Mouse (Mus musculus): ENCODE results near the gene Slc45a2. TPM values are rescaled to one million over a fixed set of nuclear protein-coding genes. Genes with fewer than 3 reads are reported as not detected.

Slc45a2 gene
- polyA plus RNA-seq, 1 experiment from 2014 or later = 0.04 TPM

- no peak for ATAC-seq
- H3K9me3 ChIP-seq (replicated peaks) = no peaks in the 10 kb centered on the region
These were observed 40.7 kb downstream of the Slc45a2 start for GRCm38 (mm10) chr15:11041229-11041628.

GRCm38 (mm10) chr15:11042828-11043227 is 42.3 kb downstream of the Slc45a2 start:
- ATAC-seq = no peak
- Histone ChIP-seq H3K27me3 (replicated peaks) (peaks cover 4% of the 10 kb centered on the region), H3K9ac (no peak overlapping the region), H3K4me1 (no peaks in the 10 kb centered on the region), H3K36me3 (no peaks in the 10 kb centered on the region), H3K27ac (no peak overlapping the region), H3K4me3 (no peak overlapping the region), H3K4me2 (no peak overlapping the region), H3K9me3 (replicated peaks) (no peaks in the 10 kb centered on the region)
- WGBS (ENCODE audit: insufficient replicate concordance) = 50% methylated on average over 5 of the region's 5 CpGs

More at GRCm38 (mm10) chr15:11041229-11041628, 40.7 kb downstream of the Slc45a2 start:
- Histone ChIP-seq H3K4me2 (no peak overlapping the region), H3K27ac (no peak overlapping the region), H3K4me1 (0 out of 2 replicates have a peak, but pooled peaks cover 6% of the 10 kb centered on the region), H3K4me3 (no peak overlapping the region), H3K27me3 (replicated peaks) (peaks cover 20% of the 10 kb centered on the region), H3K9ac (no peak overlapping the region), H3K36me3 (no peaks in the 10 kb centered on the region)
- WGBS (ENCODE audit: insufficient replicate concordance) = 67% methylated on average over 2 of the region's 2 CpGs

- no peak overlapping the region for H3K4me3 ChIP-seq
- H3K9me3 ChIP-seq (replicated peaks) = no peaks in the 10 kb centered on the region
- no peak overlapping the region for H3K9ac ChIP-seq
- no peak for ATAC-seq
- H3K36me3 ChIP-seq = no peaks in the 10 kb centered on the region
- H3K4me1 ChIP-seq = no peaks in the 10 kb centered on the region
- WGBS (ENCODE audit: insufficient replicate concordance) = 56% methylated on average over 10 of the region's 10 CpGs
- H3K4me2 ChIP-seq = no peak overlapping the region
- H3K27me3 ChIP-seq (replicated peaks) = no peaks in the 10 kb centered on the region
- no peak overlapping the region for H3K27ac ChIP-seq
These were observed 53.3 kb downstream of the Slc45a2 start for GRCm38 (mm10) chr15:11053678-11054439.

GRCm38 (mm10) chr15:11054440-11055080 is 54.0 kb downstream of the Slc45a2 start:
- Histone ChIP-seq H3K4me1 (no peaks in the 10 kb centered on the region), H3K4me2 (no peak overlapping the region), H3K9me3 (replicated peaks) (no peaks in the 10 kb centered on the region), H3K4me3 (no peak overlapping the region), H3K36me3 (no peaks in the 10 kb centered on the region), H3K27ac (no peak overlapping the region), H3K9ac (no peak overlapping the region), H3K27me3 (replicated peaks) (no peaks in the 10 kb centered on the region)
- no peak for ATAC-seq
- WGBS (ENCODE audit: insufficient replicate concordance) = 58% methylated on average over 7 of the region's 7 CpGs

GRCm38 (mm10) chr15:11062903-11063302 is 62.4 kb downstream of the Slc45a2 start:
- no peak for ATAC-seq
- Histone ChIP-seq H3K27ac (no peak overlapping the region), H3K4me3 (no peak overlapping the region), H3K36me3 (no peaks in the 10 kb centered on the region), H3K4me1 (no peaks in the 10 kb centered on the region), H3K4me2 (no peak overlapping the region), H3K27me3 (replicated peaks) (no peaks in the 10 kb centered on the region), H3K9ac (no peak overlapping the region), H3K9me3 (replicated peaks) (no peaks in the 10 kb centered on the region)
- 68% methylated on average over 1 of the region's 1 CpGs for WGBS (ENCODE audit: insufficient replicate concordance)

- Histone ChIP-seq H3K4me2 (peak overlapping the region; percentile 54), H3K9ac (no peak overlapping the region), H3K9me3 (replicated peaks) (no peaks in the 10 kb centered on the region), H3K27me3 (replicated peaks) (no peaks in the 10 kb centered on the region), H3K4me1 (no peaks in the 10 kb centered on the region), H3K27ac (no peak overlapping the region), H3K36me3 (no peaks in the 10 kb centered on the region), H3K4me3 (no peak overlapping the region)
- 21% methylated on average over 2 of the region's 2 CpGs for WGBS (ENCODE audit: insufficient replicate concordance)
- ATAC-seq = peak; percentile 44
These were observed 63.6 kb downstream of the Slc45a2 start for GRCm38 (mm10) chr15:11064160-11064557.

GRCm38 (mm10) chr15:11064558-11065411 is 64.3 kb downstream of the Slc45a2 start, which contains the start of gene Adamts12:
TSS of gene Adamts12 (plus strand) at chr15:11064790.
- peak; percentile 61 for ATAC-seq
- Histone ChIP-seq H3K4me3 (peak within 1 kb of the TSS; percentile 30), H3K9me3 (replicated peaks) (no peaks in the 10 kb centered on the region), H3K9ac (0 out of 2 replicates have a peak within 1 kb of the TSS, but pooled peaks have one; percentile 29), H3K4me1 (no peaks in the 10 kb centered on the region), H3K4me2 (peak within 1 kb of the TSS; percentile 54), H3K36me3 (no peaks in the 10 kb centered on the region), H3K27me3 (replicated peaks) (no peaks in the 10 kb centered on the region), H3K27ac (peak within 1 kb of the TSS; percentile 64)
- 8% methylated on average over 25 of the region's 25 CpGs for WGBS (ENCODE audit: insufficient replicate concordance)

GRCm38 (mm10) chr15:11065528-11066171 is 65.1 kb downstream of the Slc45a2 start:
- Histone ChIP-seq H3K9ac (no peak overlapping the region), H3K27me3 (replicated peaks) (no peaks in the 10 kb centered on the region), H3K4me3 (peak overlapping the region; percentile 30; the same call in 1 of the 2 replicates), H3K27ac (peak overlapping the region; percentile 64; the same call in 1 of the 2 replicates), H3K4me1 (no peaks in the 10 kb centered on the region), H3K36me3 (no peaks in the 10 kb centered on the region), H3K4me2 (peak overlapping the region; percentile 54), H3K9me3 (replicated peaks) (no peaks in the 10 kb centered on the region)
- no peak for ATAC-seq
- WGBS (ENCODE audit: insufficient replicate concordance) = 30% methylated on average over 9 of the region's 9 CpGs

- H3K27ac ChIP-seq = no peak overlapping the region
These were observed 65.8 kb downstream of the Slc45a2 start for GRCm38 (mm10) chr15:11066299-11066698.

GRCm38 (mm10) chr15:11067891-11068290 is 67.4 kb downstream of the Slc45a2 start:
- 69% methylated on average over 7 of the region's 7 CpGs for WGBS (ENCODE audit: insufficient replicate concordance)
- H3K4me2 ChIP-seq = no peak overlapping the region
- no peaks in the 10 kb centered on the region for H3K27me3 ChIP-seq (replicated peaks)
- H3K36me3 ChIP-seq = no peaks in the 10 kb centered on the region
- ATAC-seq = no peak
- H3K27ac ChIP-seq = no peak overlapping the region
- no peak overlapping the region for H3K4me3 ChIP-seq
- H3K4me1 ChIP-seq = no peaks in the 10 kb centered on the region
- no peaks in the 10 kb centered on the region for H3K9me3 ChIP-seq (replicated peaks)
- H3K9ac ChIP-seq = no peak overlapping the region

More at GRCm38 (mm10) chr15:11066299-11066698, 65.8 kb downstream of the Slc45a2 start:
- H3K36me3 ChIP-seq = no peaks in the 10 kb centered on the region
- H3K4me1 ChIP-seq = no peaks in the 10 kb centered on the region
- H3K27me3 ChIP-seq (replicated peaks) = no peaks in the 10 kb centered on the region
- no peak overlapping the region for H3K9ac ChIP-seq
- 26% methylated on average over 5 of the region's 5 CpGs for WGBS (ENCODE audit: insufficient replicate concordance)
- no peaks in the 10 kb centered on the region for H3K9me3 ChIP-seq (replicated peaks)
- ATAC-seq = no peak
- H3K4me2 ChIP-seq = peak overlapping the region; percentile 54
- peak overlapping the region; percentile 17; the same call in 1 of the 2 replicates for H3K4me3 ChIP-seq

- no peak overlapping the region for H3K27ac ChIP-seq
- H3K4me2 ChIP-seq = no peak overlapping the region
- H3K27me3 ChIP-seq (replicated peaks) = no peaks in the 10 kb centered on the region
- H3K9me3 ChIP-seq (replicated peaks) = no peaks in the 10 kb centered on the region
- WGBS (ENCODE audit: insufficient replicate concordance) = 68% methylated on average over 3 of the region's 3 CpGs
- H3K4me1 ChIP-seq = no peaks in the 10 kb centered on the region
- no peak overlapping the region for H3K4me3 ChIP-seq
- H3K36me3 ChIP-seq = no peaks in the 10 kb centered on the region
- H3K9ac ChIP-seq = no peak overlapping the region
- no peak for ATAC-seq
These were observed 75.3 kb downstream of the Slc45a2 start for GRCm38 (mm10) chr15:11075726-11076361.
